Mouse (Mus musculus) neural tube, embryonic 11.5 days (tissue): ENCODE data around the gene Zfp931. TPM values are rescaled to one million over a fixed set of nuclear protein-coding genes. Genes with fewer than 3 reads are reported as not detected.
"Not testable (repeated sequence)": the region's sequence is repeated elsewhere in the genome, so short reads cannot be mapped to it uniquely, and the experiment has no call there.

Experiments
- ATAC-seq: fragments of 200-750 bp; cut with Nextera tagmentation; 2 replicates; pipeline ENCODE4 v1.8.0; 2017; ENCODE audit warnings: moderate number of reproducible peaks, mild to moderate bottlenecking, moderate TSS enrichment, moderate library complexity; ENCODE audit not compliant: insufficient read depth, low FRiP score, low TSS enrichment
- DNase-seq: peaks from one replicate; pipeline ENCODE4 v3.0.0-alpha.2; 2015; ENCODE audit warnings: low spot score
- H3K27ac ChIP-seq: fragments of 300-500 bp; sonication (generic); 2 replicates; pipeline ENCODE4 v1.5.1; 2014; ENCODE audit warnings: low read depth, mild to moderate bottlenecking, low read length
- H3K27me3 ChIP-seq: fragments of 300-500 bp; sonication (generic); 2 replicates; pipeline ENCODE4 v1.6.1; 2014; ENCODE audit warnings: mild to moderate bottlenecking, low read length, mixed read lengths; ENCODE audit not compliant: control insufficient read depth, insufficient read depth
- H3K36me3 ChIP-seq: fragments of 300-500 bp; sonication (generic); 2 replicates; pipeline ENCODE4 v1.6.1; 2014; ENCODE audit warnings: mild to moderate bottlenecking, low read length, moderate library complexity, mixed read lengths; ENCODE audit not compliant: control insufficient read depth, insufficient read depth
- H3K4me1 ChIP-seq: fragments of 300-500 bp; sonication (generic); 2 replicates; pipeline ENCODE4 v1.6.1; 2014; ENCODE audit warnings: low read length, mixed read lengths; ENCODE audit not compliant: control insufficient read depth, insufficient read depth
- H3K4me2 ChIP-seq: fragments of 300-500 bp; sonication (generic); 2 replicates; pipeline ENCODE4 v1.6.1; 2014; ENCODE audit warnings: low read depth, mild to moderate bottlenecking, moderate library complexity
- H3K4me3 ChIP-seq: fragments of 300-500 bp; sonication (generic); 2 replicates; pipeline ENCODE4 v1.5.1; 2014; ENCODE audit warnings: low read depth, low read length
- H3K9ac ChIP-seq: fragments of 300-500 bp; sonication (generic); 2 replicates; pipeline ENCODE4 v1.6.1; 2014; ENCODE audit warnings: mild to moderate bottlenecking, low read length
- H3K9me3 ChIP-seq: fragments of 300-500 bp; sonication (generic); 2 replicates; pipeline ENCODE4 v1.6.1; 2016; ENCODE audit warnings: low read length; ENCODE audit not compliant: control insufficient read depth
- WGBS: fragments of 180-500 bp; shearing (Covaris S2); extraction: QIAGEN DNeasy Blood & Tissue Kit; methylation state at CpG from one replicate; pipeline ENCODE4 v1.1.7; 2014; 5-methylcytosine and 5-hydroxymethylcytosine counted together
- polyA plus RNA-seq: library from polyadenylated mRNA; unstranded; fragments of >200 nt; fragmentation: Nextera tagmentation; extraction: Ambion mirVana; gene quantifications from 2 replicates; pipeline ENCODE4 v1.2.1, GENCODE M21; 2014

Zfp931 gene
- polyA plus RNA-seq, 1 experiment from 2014 or later = 11.6 TPM

GRCm38 (mm10) chr2:178119561-178120355 is 41.5 kb upstream of the Zfp931 start:
- 21% methylated on average over 19 of the region's 19 CpGs for WGBS
- Histone ChIP-seq H3K27me3 (peaks cover 10% of the 10 kb centered on the region; the same call in 1 of the 2 replicates), H3K27ac (no peak overlapping the region), H3K9ac (no peak overlapping the region), H3K4me3 (peak overlapping the region; percentile 34), H3K9me3 (no peaks in the 10 kb centered on the region), H3K4me2 (peak overlapping the region; percentile 78), H3K4me1 (peaks cover 15% of the 10 kb centered on the region; the same call in 1 of the 2 replicates), H3K36me3 (no peaks in the 10 kb centered on the region)
- DNase-seq (no peak), ATAC-seq (peak; percentile 14)

GRCm38 (mm10) chr2:178118801-178119560 is 40.7 kb upstream of the Zfp931 start, which contains the start of gene Phactr3:
Gene Phactr3, plus strand, starts transcription at chr2:178118975.
- DNase-seq = peak; percentile 39
- Histone ChIP-seq H3K4me1 (peaks cover 15% of the 10 kb centered on the region; the same call in 1 of the 2 replicates), H3K9ac (peak within 1 kb of the TSS; percentile 19), H3K27ac (no peak within 1 kb of the TSS), H3K4me2 (peak within 1 kb of the TSS; percentile 78), H3K9me3 (no peaks in the 10 kb centered on the region), H3K4me3 (peak within 1 kb of the TSS; percentile 34), H3K27me3 (peaks cover 10% of the 10 kb centered on the region; the same call in 1 of the 2 replicates), H3K36me3 (no peaks in the 10 kb centered on the region)
- ATAC-seq = peak; percentile 35
- 2% methylated on average over 45 of the region's 45 CpGs for WGBS

- 0 out of 2 replicates have a peak, but pooled peaks have one; percentile 3 for ATAC-seq
- Histone ChIP-seq H3K27me3 (peaks cover 10% of the 10 kb centered on the region; the same call in 1 of the 2 replicates), H3K4me1 (peaks cover 15% of the 10 kb centered on the region; the same call in 1 of the 2 replicates), H3K4me3 (no peak overlapping the region), H3K9ac (no peak overlapping the region), H3K9me3 (no peaks in the 10 kb centered on the region), H3K27ac (no peak overlapping the region), H3K36me3 (no peaks in the 10 kb centered on the region), H3K4me2 (no peak overlapping the region)
- WGBS = 24% methylated on average over 12 of the region's 12 CpGs
- peak; percentile 67 for DNase-seq
Measured at GRCm38 (mm10) chr2:178117946-178118345, 39.7 kb upstream of the Zfp931 start.

- Histone ChIP-seq H3K4me1 (no peaks in the 10 kb centered on the region), H3K27me3 (no peaks in the 10 kb centered on the region)
- 15% methylated on average over 7 of the region's 7 CpGs for WGBS
Measured at GRCm38 (mm10) chr2:178101957-178102356, 23.7 kb upstream of the Zfp931 start.

GRCm38 (mm10) chr2:178098021-178098420 is 19.7 kb upstream of the Zfp931 start:
- Histone ChIP-seq H3K27me3 (no peaks in the 10 kb centered on the region), H3K4me3 (no peak overlapping the region), H3K4me2 (no peak overlapping the region), H3K36me3 (no peaks in the 10 kb centered on the region), H3K9ac (no peak overlapping the region), H3K9me3 (no peaks in the 10 kb centered on the region), H3K27ac (no peak overlapping the region), H3K4me1 (no peaks in the 10 kb centered on the region)
- 10% methylated on average over 2 of the region's 2 CpGs for WGBS
- ATAC-seq (no peak; the same call in 1 of the 2 replicates), DNase-seq (peak; percentile 55)

More at GRCm38 (mm10) chr2:178101957-178102356, 23.7 kb upstream of the Zfp931 start:
- Histone ChIP-seq H3K27ac (no peak overlapping the region), H3K4me3 (no peak overlapping the region), H3K36me3 (no peaks in the 10 kb centered on the region), H3K9me3 (no peaks in the 10 kb centered on the region), H3K4me2 (no peak overlapping the region), H3K9ac (no peak overlapping the region)
- ATAC-seq = peak; percentile 82
- peak; percentile 73 for DNase-seq

- H3K36me3 ChIP-seq = no peaks in the 10 kb centered on the region
- no peaks in the 10 kb centered on the region for H3K27me3 ChIP-seq
- ATAC-seq (no peak), DNase-seq (no peak)
- H3K4me2 ChIP-seq = no peak overlapping the region
- no peak overlapping the region for H3K27ac ChIP-seq
- no peaks in the 10 kb centered on the region for H3K9me3 ChIP-seq
- H3K4me1 ChIP-seq = no peaks in the 10 kb centered on the region
- no peak overlapping the region for H3K9ac ChIP-seq
- no peak overlapping the region for H3K4me3 ChIP-seq
Measured at GRCm38 (mm10) chr2:178089586-178089985, 11.3 kb upstream of the Zfp931 start.

GRCm38 (mm10) chr2:178058195-178058594 is 20.1 kb downstream of the Zfp931 start:
- no peak overlapping the region for H3K4me2 ChIP-seq
- peak; percentile 50; the same call in 1 of the 2 replicates for ATAC-seq
- H3K27ac ChIP-seq = no peak overlapping the region
- DNase-seq = peak; percentile 37
- H3K27me3 ChIP-seq = no peaks in the 10 kb centered on the region
- no peaks in the 10 kb centered on the region for H3K36me3 ChIP-seq
- 8% methylated on average over 1 of the region's 1 CpGs for WGBS
- no peaks in the 10 kb centered on the region for H3K4me1 ChIP-seq
- H3K9me3 ChIP-seq = no peaks in the 10 kb centered on the region
- no peak overlapping the region for H3K4me3 ChIP-seq
- no peak overlapping the region for H3K9ac ChIP-seq

GRCm38 (mm10) chr2:178027601-178028000 is 50.7 kb downstream of the Zfp931 start:
- H3K36me3 ChIP-seq, H3K4me1 ChIP-seq, DNase-seq, H3K9me3 ChIP-seq, H3K4me2 ChIP-seq, H3K9ac ChIP-seq, H3K27me3 ChIP-seq, H3K27ac ChIP-seq, H3K4me3 ChIP-seq, ATAC-seq: not testable (repeated sequence)
- WGBS = 92% methylated on average over 2 of the region's 3 CpGs
